Mouse (Mus musculus): ENCODE results near the gene Slit3.

Gene Slit3

GRCm38 (mm10) chr11:35723876-35724275 lies 602.9 kb downstream of the Slit3 start:
- DNase-seq: no peak

- DNase-seq: peak; percentile 20
Measured at GRCm38 (mm10) chr11:35726341-35726846, 605.4 kb downstream of the Slit3 start.

GRCm38 (mm10) chr11:35728200-35728599 lies 607.2 kb downstream of the Slit3 start:
- no peak for DNase-seq

GRCm38 (mm10) chr11:35729186-35729585 lies 608.2 kb downstream of the Slit3 start:
- DNase-seq: no peak

GRCm38 (mm10) chr11:35732366-35732765 lies 611.3 kb downstream of the Slit3 start:
- no peak for DNase-seq

GRCm38 (mm10) chr11:35736817-35737216 lies 615.8 kb downstream of the Slit3 start:
- DNase-seq: no peak

- DNase-seq: no peak
Measured at GRCm38 (mm10) chr11:35737262-35737661, 616.2 kb downstream of the Slit3 start.

- no peak for DNase-seq
Measured at GRCm38 (mm10) chr11:35738102-35738501, 617.1 kb downstream of the Slit3 start.

GRCm38 (mm10) chr11:35743586-35743985 lies 622.6 kb downstream of the Slit3 start:
- DNase-seq: peak; percentile 42

GRCm38 (mm10) chr11:35744571-35744970 lies 623.5 kb downstream of the Slit3 start:
- DNase-seq: peak; percentile 38

GRCm38 (mm10) chr11:35750578-35750977 lies 629.6 kb downstream of the Slit3 start:
- no peak for DNase-seq

- no peak for DNase-seq
Measured at GRCm38 (mm10) chr11:35754906-35755418, 633.9 kb downstream of the Slit3 start.

GRCm38 (mm10) chr11:35755546-35755945 lies 634.5 kb downstream of the Slit3 start:
- DNase-seq: no peak

- DNase-seq: no peak
Measured at GRCm38 (mm10) chr11:35756411-35757303, 635.6 kb downstream of the Slit3 start.

Measured in layer of hippocampus, adult 9-11 months (tissue).